Mouse (Mus musculus): ENCODE results near the gene Hvcn1. TPM values are rescaled to one million over a fixed set of nuclear protein-coding genes. Genes with fewer than 3 reads are reported as not detected.
A peak's percentile ranks its signal among the peaks of the same experiment; 100 is the strongest.

Gene Hvcn1
- polyA plus RNA-seq, 1 experiment from 2014 or later, result 2.9 TPM

- ATAC-seq, result peak; percentile 98
- 2% methylated on average over 48 of the region's 49 CpGs for WGBS
These were observed 57.6 kb downstream of the Hvcn1 start, which contains the start of gene Tctn1 for GRCm38 (mm10) chr5:122263933-122264905. TSS of gene Tctn1 (minus strand) at chr5:122264460.

DNA sequence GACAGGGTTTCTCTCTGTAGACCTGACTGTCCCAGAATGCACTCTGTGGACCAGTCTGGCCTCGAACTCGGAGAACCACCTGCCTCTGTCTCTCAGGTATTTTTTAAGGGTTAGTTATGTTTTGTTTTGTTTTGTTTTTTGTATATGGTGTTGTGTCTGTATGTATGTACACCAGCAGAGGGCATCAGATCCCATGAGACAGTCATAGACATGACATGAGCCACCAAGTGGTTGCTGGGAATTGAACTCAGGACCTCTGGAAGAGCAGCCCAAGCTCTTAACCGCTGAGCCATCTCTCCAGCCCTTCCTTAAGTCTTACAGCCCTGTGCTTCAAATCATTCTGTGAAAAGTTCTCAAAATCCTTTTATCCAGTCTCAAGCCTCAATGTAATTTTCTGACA lies 58.6 kb downstream of the Hvcn1 start:
- H3K4me2 ChIP-seq, result no peak overlapping the region
- ATAC-seq, result no peak

More at GRCm38 (mm10) chr5:122263933-122264905, 57.6 kb downstream of the Hvcn1 start, which contains the start of gene Tctn1:
- Histone ChIP-seq H3K9me3 (replicated peaks) (no peaks in the 10 kb centered on the region), H3K27ac (peak within 1 kb of the TSS; percentile 59), H3K4me2 (peak within 1 kb of the TSS; percentile 82), H3K4me3 (peak within 1 kb of the TSS; percentile 79), H3K36me3 (ENCODE audit: poor library complexity, severe bottlenecking) (peaks cover 15% of the 10 kb centered on the region), H3K27me3 (no peaks in the 10 kb centered on the region), H3K9ac (peak within 1 kb of the TSS; percentile 83), H3K4me1 (peaks cover 18% of the 10 kb centered on the region)

DNA sequence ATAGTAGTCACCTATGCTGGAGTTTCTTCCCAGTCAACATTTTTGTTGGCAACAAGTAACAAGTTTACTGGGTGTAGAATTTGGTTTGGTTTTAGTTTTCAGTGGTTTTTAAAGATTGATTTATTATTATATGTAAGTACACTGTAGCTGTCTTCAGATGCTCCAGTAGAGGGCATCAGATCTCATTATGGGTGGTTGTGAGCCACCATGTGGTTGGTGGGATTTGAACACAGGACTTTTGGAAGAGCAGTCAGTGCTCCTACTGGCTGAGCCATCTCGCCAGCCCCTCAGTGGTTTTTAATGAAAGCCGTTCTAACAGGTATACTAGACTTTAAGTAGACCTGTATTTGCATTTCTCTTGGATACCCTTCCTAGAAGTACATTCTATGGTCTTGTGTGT lies 59.3 kb downstream of the Hvcn1 start:
- Histone ChIP-seq H3K4me3 (no peak overlapping the region), H3K9me3 (replicated peaks) (no peaks in the 10 kb centered on the region), H3K4me1 (peaks cover 18% of the 10 kb centered on the region), H3K27ac (no peak overlapping the region), H3K36me3 (ENCODE audit: poor library complexity, severe bottlenecking) (peaks cover 4% of the 10 kb centered on the region; the same call in 1 of the 2 replicates), H3K9ac (no peak overlapping the region), H3K4me2 (no peak overlapping the region), H3K27me3 (no peaks in the 10 kb centered on the region)
- 95% methylated on average over 2 of the region's 2 CpGs for WGBS
- ATAC-seq, result no peak

More for the DNA sequence above, 58.6 kb downstream of the Hvcn1 start:
- 64% methylated on average over 3 of the region's 3 CpGs for WGBS
- H3K27me3 ChIP-seq, result no peaks in the 10 kb centered on the region
- no peak overlapping the region for H3K27ac ChIP-seq
- peaks cover 8% of the 10 kb centered on the region; the same call in 1 of the 2 replicates for H3K36me3 ChIP-seq (ENCODE audit: poor library complexity, severe bottlenecking)
- H3K4me3 ChIP-seq, result no peak overlapping the region
- no peak overlapping the region for H3K9ac ChIP-seq
- no peaks in the 10 kb centered on the region for H3K9me3 ChIP-seq (replicated peaks)
- H3K4me1 ChIP-seq, result peaks cover 18% of the 10 kb centered on the region

DNA sequence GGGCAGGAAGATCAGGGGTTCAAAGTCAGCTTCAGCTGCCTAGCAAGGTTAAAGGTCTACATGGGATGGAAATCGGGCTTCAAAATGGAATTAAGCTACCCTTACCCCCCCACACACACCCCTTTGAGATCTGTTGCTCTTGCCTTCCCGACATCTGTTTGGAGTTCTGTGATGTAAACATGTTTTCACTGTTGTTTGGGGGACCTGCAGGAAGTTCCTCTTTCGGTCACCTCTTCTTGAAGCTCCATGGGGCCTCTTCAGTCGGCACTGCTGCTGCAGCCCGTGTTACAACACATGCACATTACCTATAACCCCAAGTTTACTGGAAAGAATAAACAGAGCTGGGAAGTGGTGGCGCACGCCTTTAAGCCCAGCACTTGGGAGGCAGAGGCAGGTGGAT lies 60.5 kb downstream of the Hvcn1 start:
- no peak overlapping the region for H3K27ac ChIP-seq
- 85% methylated on average over 7 of the region's 7 CpGs for WGBS
- peaks cover 14% of the 10 kb centered on the region for H3K4me1 ChIP-seq
- no peak for ATAC-seq
- no peaks in the 10 kb centered on the region for H3K27me3 ChIP-seq
- H3K4me2 ChIP-seq, result no peak overlapping the region
- H3K9ac ChIP-seq, result no peak overlapping the region
- H3K4me3 ChIP-seq, result no peak overlapping the region
- H3K36me3 ChIP-seq (ENCODE audit: poor library complexity, severe bottlenecking), result no peaks in the 10 kb centered on the region
- H3K9me3 ChIP-seq (replicated peaks), result no peaks in the 10 kb centered on the region

DNA sequence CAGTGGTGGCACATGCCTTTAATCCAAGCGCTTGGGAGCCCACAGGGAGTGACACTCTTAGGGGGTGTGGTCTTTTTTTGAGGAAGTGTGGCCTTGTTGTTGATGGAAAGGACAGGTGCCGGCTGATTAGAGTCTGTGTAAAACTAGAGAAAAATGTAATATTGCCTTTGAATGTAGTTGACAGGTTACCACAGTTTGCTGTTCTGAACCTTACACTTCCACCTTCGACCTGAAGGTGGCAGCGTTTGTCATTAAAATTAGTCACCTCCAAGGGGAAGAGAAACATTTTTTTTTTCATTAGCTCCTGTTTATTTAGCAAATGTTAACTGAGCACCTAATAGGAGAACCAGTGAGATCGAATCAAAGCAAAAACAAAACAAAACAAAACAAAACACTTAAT lies 61.3 kb downstream of the Hvcn1 start:
- Histone ChIP-seq H3K4me2 (no peak overlapping the region), H3K9ac (no peak overlapping the region), H3K27me3 (no peaks in the 10 kb centered on the region), H3K4me3 (no peak overlapping the region), H3K27ac (no peak overlapping the region), H3K9me3 (replicated peaks) (no peaks in the 10 kb centered on the region), H3K36me3 (ENCODE audit: poor library complexity, severe bottlenecking) (no peaks in the 10 kb centered on the region), H3K4me1 (peaks cover 10% of the 10 kb centered on the region)
- 34% methylated on average over 5 of the region's 5 CpGs for WGBS
- ATAC-seq, result no peak

DNA sequence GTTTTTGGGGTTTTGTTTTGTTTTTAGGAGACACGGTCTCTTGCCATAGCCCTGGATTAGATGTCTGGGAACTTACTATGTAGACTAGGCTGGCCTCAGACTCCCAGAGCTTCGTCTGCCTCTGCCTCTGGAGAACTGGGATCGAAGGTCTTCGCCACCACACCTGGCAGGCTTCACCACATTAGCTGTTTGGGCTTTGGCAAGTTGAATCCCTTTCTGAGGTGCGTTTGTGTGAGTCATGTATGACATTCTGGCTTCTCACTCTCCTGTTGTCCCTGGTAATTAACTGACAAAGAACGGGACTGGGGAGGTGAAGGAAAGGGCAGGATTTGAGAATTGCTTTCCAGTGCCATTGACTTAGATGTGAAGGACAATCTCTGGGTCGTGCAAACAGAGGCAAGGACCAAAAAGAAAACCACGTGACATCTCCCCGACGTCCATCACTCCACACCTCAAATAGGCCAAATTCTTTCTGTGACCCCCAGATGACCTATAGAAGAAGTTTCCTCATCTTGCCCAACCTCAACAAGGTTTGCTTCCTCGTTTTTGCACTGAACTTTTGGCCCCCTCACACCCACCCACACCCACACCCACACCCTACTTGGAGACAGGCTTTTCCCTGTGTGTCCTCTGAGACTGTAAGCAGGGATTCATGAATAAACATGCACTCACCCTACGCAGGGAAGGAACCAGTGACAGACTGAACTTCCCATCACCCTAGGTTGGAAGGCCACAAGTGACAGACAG lies 62.4 kb downstream of the Hvcn1 start:
- WGBS, result 74% methylated on average over 12 of the region's 12 CpGs
- no peak for ATAC-seq
- H3K9ac ChIP-seq, result no peak overlapping the region
- no peaks in the 10 kb centered on the region for H3K9me3 ChIP-seq (replicated peaks)
- no peak overlapping the region for H3K4me3 ChIP-seq
- no peaks in the 10 kb centered on the region for H3K27me3 ChIP-seq
- no peak overlapping the region for H3K4me2 ChIP-seq
- no peak overlapping the region for H3K27ac ChIP-seq
- H3K36me3 ChIP-seq (ENCODE audit: poor library complexity, severe bottlenecking), result no peaks in the 10 kb centered on the region
- no peaks in the 10 kb centered on the region for H3K4me1 ChIP-seq

- peaks cover 7% of the 10 kb centered on the region for H3K4me1 ChIP-seq
- H3K9ac ChIP-seq, result no peak overlapping the region
- no peaks in the 10 kb centered on the region for H3K9me3 ChIP-seq (replicated peaks)
- no peaks in the 10 kb centered on the region for H3K36me3 ChIP-seq (ENCODE audit: poor library complexity, severe bottlenecking)
- no peak overlapping the region for H3K27ac ChIP-seq
- WGBS, result 89% methylated on average over 5 of the region's 5 CpGs
- ATAC-seq, result no peak
- no peak overlapping the region for H3K4me2 ChIP-seq
- no peaks in the 10 kb centered on the region for H3K27me3 ChIP-seq
- H3K4me3 ChIP-seq, result no peak overlapping the region
These were observed 66.2 kb downstream of the Hvcn1 start for GRCm38 (mm10) chr5:122272821-122273220.

DNA sequence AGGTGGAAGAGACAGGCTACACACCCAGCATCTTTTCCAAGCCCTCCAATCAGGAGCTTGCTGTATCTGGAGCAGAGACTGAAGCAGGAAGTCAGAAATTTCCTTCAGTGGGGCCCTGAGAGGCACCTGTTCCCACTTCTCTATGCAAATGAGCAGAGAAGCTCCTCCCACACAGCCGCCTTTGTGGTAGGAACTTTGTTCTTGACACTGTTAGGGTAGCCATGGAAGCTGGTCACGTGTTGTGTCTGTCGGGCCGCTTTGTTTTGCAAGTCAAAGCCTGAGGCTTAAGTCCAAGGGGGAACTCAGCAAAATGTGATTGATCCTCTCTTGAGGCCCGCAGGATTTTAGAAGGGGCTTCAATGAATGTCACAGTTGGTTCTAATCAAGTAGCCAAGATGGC lies 68.2 kb downstream of the Hvcn1 start:
- no peak overlapping the region for H3K4me3 ChIP-seq
- peaks cover 7% of the 10 kb centered on the region for H3K4me1 ChIP-seq
- H3K9me3 ChIP-seq (replicated peaks), result no peaks in the 10 kb centered on the region
- no peaks in the 10 kb centered on the region for H3K27me3 ChIP-seq
- H3K36me3 ChIP-seq (ENCODE audit: poor library complexity, severe bottlenecking), result no peaks in the 10 kb centered on the region
- no peak; the same call in 1 of the 2 replicates for ATAC-seq
- no peak overlapping the region for H3K4me2 ChIP-seq
- 16% methylated on average over 5 of the region's 5 CpGs for WGBS
- H3K9ac ChIP-seq, result no peak overlapping the region
- H3K27ac ChIP-seq, result no peak overlapping the region

DNA sequence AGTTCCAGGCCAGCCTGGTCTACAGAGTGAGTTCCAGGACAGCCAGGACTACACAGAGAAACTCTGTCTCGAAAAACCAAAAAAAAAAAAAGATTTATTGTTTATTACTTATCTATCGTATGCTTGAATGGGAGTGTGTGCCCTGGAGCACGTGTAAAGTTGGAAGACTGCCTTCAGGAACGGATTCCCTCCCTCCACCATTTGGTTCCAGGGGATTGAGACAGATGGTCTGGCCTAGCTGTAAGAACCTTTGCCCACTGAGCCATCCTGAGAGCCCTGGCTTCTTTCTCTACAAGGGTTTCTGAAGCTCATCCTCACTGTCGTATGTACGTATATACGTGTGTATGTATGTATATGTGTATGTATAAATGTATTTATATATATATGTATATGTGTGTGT lies 72.3 kb downstream of the Hvcn1 start:
- no peaks in the 10 kb centered on the region for H3K36me3 ChIP-seq (ENCODE audit: poor library complexity, severe bottlenecking)
- H3K27me3 ChIP-seq, result no peaks in the 10 kb centered on the region
- H3K4me2 ChIP-seq, result no peak overlapping the region
- peaks cover 14% of the 10 kb centered on the region for H3K4me1 ChIP-seq
- H3K9me3 ChIP-seq (replicated peaks), result no peaks in the 10 kb centered on the region
- ATAC-seq, result no peak
- no peak overlapping the region for H3K9ac ChIP-seq
- 87% methylated on average over 7 of the region's 7 CpGs for WGBS
- no peak overlapping the region for H3K27ac ChIP-seq
- no peak overlapping the region for H3K4me3 ChIP-seq

GRCm38 (mm10) chr5:122279799-122280421 lies 73.3 kb downstream of the Hvcn1 start:
- Histone ChIP-seq H3K27ac (no peak overlapping the region), H3K9me3 (replicated peaks) (no peaks in the 10 kb centered on the region), H3K36me3 (ENCODE audit: poor library complexity, severe bottlenecking) (no peaks in the 10 kb centered on the region), H3K4me2 (no peak overlapping the region), H3K4me1 (peaks cover 10% of the 10 kb centered on the region), H3K27me3 (no peaks in the 10 kb centered on the region), H3K4me3 (no peak overlapping the region), H3K9ac (no peak overlapping the region)
- WGBS, result 85% methylated on average over 12 of the region's 12 CpGs
- ATAC-seq, result no peak

DNA sequence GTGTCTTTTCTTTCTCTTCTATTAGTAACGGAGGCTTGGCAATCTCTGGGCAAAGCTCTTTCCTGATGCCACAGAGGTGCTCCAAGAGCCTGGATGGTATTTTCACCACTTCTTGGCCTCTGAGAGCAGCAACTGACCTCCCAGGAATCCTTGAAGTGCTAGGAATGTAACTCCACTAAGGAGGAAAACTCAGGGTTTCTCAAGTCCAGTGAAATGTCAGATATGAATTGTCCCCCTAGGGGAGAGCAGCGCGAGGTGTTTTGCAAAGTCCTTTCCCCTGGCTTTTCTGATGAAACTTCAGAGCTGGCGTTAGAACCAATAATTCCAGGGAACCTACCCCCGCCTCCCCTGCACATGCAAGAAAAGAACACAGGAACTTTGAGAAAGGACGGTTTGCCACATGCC lies 73.8 kb downstream of the Hvcn1 start:
- Histone ChIP-seq H3K9ac (no peak overlapping the region), H3K4me2 (no peak overlapping the region), H3K27ac (no peak overlapping the region), H3K27me3 (no peaks in the 10 kb centered on the region), H3K4me3 (no peak overlapping the region), H3K36me3 (ENCODE audit: poor library complexity, severe bottlenecking) (no peaks in the 10 kb centered on the region), H3K4me1 (peaks cover 12% of the 10 kb centered on the region), H3K9me3 (replicated peaks) (no peaks in the 10 kb centered on the region)
- no peak for ATAC-seq
- 55% methylated on average over 6 of the region's 6 CpGs for WGBS
